Mouse (Mus musculus): ENCODE measurements around the gene Ddr2.

The Ddr2 gene

DNA sequence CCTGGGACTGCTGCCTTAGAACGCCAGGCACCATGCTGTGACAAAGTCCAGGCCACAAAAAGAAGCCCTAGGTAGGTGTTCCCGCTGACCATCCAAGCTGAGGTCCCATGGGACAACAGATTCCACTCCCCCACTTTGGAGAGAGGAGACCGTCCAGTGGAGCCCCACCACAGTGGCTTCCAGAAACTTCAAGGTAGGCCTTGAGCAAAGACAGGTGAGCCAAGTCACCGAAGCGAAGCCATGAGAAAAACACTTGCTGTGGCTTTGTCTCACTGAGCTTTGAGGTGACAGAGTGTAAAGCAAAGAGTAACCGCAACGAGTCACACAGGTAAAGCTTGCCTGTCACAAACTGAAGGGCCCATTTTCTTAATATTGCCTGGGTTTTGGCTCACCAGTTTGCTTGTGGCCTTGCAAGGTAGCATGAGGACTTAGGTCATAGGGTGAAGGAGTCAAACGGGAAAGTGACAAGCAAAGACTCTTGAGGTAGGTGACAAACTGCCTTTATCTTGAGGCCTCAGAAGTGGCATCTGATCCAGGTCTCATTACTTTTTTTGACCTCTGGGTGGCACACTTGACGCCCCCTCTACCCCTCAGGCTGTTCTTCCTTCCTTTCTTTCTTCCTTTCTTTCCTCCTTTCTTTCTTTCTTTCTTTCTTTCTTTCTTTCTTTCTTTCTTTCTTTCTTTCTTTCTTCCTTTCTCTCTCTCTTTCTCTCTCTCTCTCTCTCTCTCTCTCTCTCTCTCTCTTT, 65.7 kb downstream of the Ddr2 start:
- no peak overlapping the region for H3K4me3 ChIP-seq (replicated peaks; ENCODE audit: low read length)
- no peaks in the 10 kb centered on the region for H3K9me3 ChIP-seq (ENCODE audit: low read length)
- no peaks in the 10 kb centered on the region for H3K27me3 ChIP-seq (ENCODE audit: insufficient read depth, low read length)
- H3K36me3 ChIP-seq (ENCODE audit: insufficient read depth, low read length) = no peaks in the 10 kb centered on the region
- no peak for TF ChIP-seq POU5F1 (IDR thresholded peaks at IDR 0.05; ENCODE audit: borderline replicate concordance, low read length)
- no peak for TF ChIP-seq CTCF (conservative IDR thresholded peaks at IDR 0.05; ENCODE audit: low read length)
- no peak for TF ChIP-seq NANOG (IDR thresholded peaks at IDR 0.05; ENCODE audit: borderline replicate concordance, low read length)
- H3K4me1 ChIP-seq (replicated peaks; ENCODE audit: low read depth, low read length) = no peaks in the 10 kb centered on the region

DNA sequence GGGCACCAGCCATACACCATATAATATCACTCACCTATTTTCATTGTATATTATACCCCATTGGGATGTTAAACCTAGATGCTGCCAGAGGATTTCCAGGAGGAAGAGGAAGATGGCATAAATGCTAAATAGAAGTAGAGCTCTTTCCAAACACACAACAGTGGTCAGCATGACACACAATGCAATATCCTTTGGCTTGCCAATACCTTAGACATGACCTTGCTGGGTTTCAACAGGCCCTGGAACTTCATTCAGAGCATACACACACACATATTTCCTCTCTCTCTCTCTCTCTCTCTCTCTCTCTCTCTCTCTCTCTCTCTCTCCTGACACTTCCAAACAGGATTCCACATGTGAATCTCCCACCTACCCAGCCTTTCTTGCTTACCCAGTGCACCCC, 66.8 kb downstream of the Ddr2 start:
- H3K27me3 ChIP-seq (ENCODE audit: insufficient read depth, low read length) = no peaks in the 10 kb centered on the region
- no peaks in the 10 kb centered on the region for H3K4me1 ChIP-seq (replicated peaks; ENCODE audit: low read depth, low read length)
- no peaks in the 10 kb centered on the region for H3K36me3 ChIP-seq (ENCODE audit: insufficient read depth, low read length)
- no peak overlapping the region for H3K4me3 ChIP-seq (replicated peaks; ENCODE audit: low read length)
- H3K9me3 ChIP-seq (ENCODE audit: low read length) = no peaks in the 10 kb centered on the region
- TF ChIP-seq POU5F1 (IDR thresholded peaks at IDR 0.05; ENCODE audit: borderline replicate concordance, low read length) (no peak), CTCF (conservative IDR thresholded peaks at IDR 0.05; ENCODE audit: low read length) (no peak), NANOG (IDR thresholded peaks at IDR 0.05; ENCODE audit: borderline replicate concordance, low read length) (no peak)

DNA sequence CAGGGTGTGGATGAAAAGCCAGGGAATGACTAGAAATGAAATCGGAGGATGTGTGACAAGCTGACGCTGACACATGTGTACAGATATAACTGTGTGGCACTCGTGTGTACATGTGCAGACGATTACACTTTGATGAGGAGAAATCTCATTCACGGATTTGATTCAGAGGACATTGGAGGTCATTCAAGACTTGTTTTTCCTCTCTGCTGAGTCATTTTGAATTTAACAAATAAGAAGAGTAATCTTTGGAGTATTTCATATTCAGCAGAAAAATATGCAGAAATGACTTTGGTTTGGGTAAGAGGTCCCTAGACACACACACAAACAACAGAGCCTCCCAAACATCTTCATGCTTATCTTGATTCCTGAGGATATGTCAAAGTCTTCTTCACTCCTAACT, 67.6 kb downstream of the Ddr2 start:
- TF ChIP-seq CTCF (conservative IDR thresholded peaks at IDR 0.05; ENCODE audit: low read length) = no peak
- no peak for TF ChIP-seq NANOG (IDR thresholded peaks at IDR 0.05; ENCODE audit: borderline replicate concordance, low read length)
- Histone ChIP-seq H3K27me3 (ENCODE audit: insufficient read depth, low read length) (no peaks in the 10 kb centered on the region), H3K36me3 (ENCODE audit: insufficient read depth, low read length) (no peaks in the 10 kb centered on the region), H3K9me3 (ENCODE audit: low read length) (no peaks in the 10 kb centered on the region), H3K4me1 (replicated peaks; ENCODE audit: low read depth, low read length) (no peaks in the 10 kb centered on the region), H3K4me3 (replicated peaks; ENCODE audit: low read length) (no peak overlapping the region)

DNA sequence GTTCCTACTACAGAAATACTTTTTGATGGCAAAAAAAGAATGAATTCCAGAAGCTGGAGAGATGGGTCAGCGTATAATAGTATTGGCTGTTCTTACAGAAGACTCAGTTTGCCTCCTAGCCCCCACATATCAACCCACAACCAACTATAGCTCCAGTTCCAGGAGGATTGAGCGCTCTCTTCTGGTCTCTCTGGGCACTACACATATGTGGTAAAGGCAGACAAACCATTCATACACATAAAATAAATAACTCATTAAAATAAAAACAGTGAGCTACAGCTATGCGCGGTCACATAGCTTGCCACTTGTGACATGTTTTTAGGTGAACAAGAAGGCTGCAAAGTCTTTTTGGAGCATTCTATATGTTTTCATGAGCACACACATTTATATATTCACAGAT, 71.2 kb downstream of the Ddr2 start:
- no peaks in the 10 kb centered on the region for H3K36me3 ChIP-seq (ENCODE audit: insufficient read depth, low read length)
- H3K9me3 ChIP-seq (ENCODE audit: low read length) = no peaks in the 10 kb centered on the region
- H3K4me1 ChIP-seq (replicated peaks; ENCODE audit: low read depth, low read length) = no peaks in the 10 kb centered on the region
- H3K27me3 ChIP-seq (ENCODE audit: insufficient read depth, low read length) = no peaks in the 10 kb centered on the region
- no peak overlapping the region for H3K4me3 ChIP-seq (replicated peaks; ENCODE audit: low read length)
- TF ChIP-seq NANOG (IDR thresholded peaks at IDR 0.05; ENCODE audit: borderline replicate concordance, low read length) = no peak
- no peak for TF ChIP-seq POU5F1 (IDR thresholded peaks at IDR 0.05; ENCODE audit: borderline replicate concordance, low read length)
- no peak for TF ChIP-seq CTCF (conservative IDR thresholded peaks at IDR 0.05; ENCODE audit: low read length)

DNA sequence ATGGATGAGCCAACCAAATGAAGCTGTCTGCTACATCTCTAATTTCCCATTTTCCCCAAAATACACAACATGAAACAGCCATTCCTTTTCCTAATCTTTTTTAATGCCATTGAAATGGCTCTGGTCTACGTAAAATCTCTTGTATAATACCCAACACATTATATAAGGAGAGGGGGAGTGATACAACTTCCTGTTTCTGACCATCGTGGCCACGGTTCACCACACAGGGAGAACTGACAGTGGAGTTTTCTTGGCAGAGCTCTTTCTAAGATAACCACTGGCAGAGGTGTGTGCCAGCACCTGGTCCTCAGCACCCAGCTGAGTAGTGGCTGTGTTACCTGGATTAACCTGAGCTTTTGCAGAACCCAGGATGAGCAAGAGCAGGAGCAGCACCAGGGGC, 75.0 kb downstream of the Ddr2 start:
- H3K36me3 ChIP-seq (ENCODE audit: insufficient read depth, low read length) = no peaks in the 10 kb centered on the region
- H3K4me1 ChIP-seq (replicated peaks; ENCODE audit: low read depth, low read length) = no peaks in the 10 kb centered on the region
- H3K27me3 ChIP-seq (ENCODE audit: insufficient read depth, low read length) = no peaks in the 10 kb centered on the region
- H3K9me3 ChIP-seq (ENCODE audit: low read length) = no peaks in the 10 kb centered on the region
- TF ChIP-seq POU5F1 (IDR thresholded peaks at IDR 0.05; ENCODE audit: borderline replicate concordance, low read length) (no peak), CTCF (conservative IDR thresholded peaks at IDR 0.05; ENCODE audit: low read length) (no peak), NANOG (IDR thresholded peaks at IDR 0.05; ENCODE audit: borderline replicate concordance, low read length) (no peak)
- no peak overlapping the region for H3K4me3 ChIP-seq (replicated peaks; ENCODE audit: low read length)

DNA sequence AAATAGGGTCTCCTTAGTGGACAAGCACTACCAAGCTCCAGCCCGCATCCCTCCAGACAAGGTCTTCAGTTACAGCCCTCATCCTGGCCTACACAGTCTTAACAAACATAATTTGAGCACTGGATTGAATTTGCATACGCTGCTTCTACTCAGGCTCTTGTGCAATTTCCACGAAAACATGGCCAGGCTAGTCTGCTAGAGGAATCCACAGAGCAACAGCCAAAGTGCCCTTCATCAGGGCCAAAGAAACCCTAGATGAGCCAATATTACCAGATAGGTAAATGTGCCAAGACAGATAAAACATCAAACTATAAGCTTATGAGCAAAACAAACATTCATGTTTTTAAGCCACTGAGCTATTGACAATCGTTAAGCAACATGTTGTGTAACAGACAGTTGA, 75.6 kb downstream of the Ddr2 start:
- Histone ChIP-seq H3K4me1 (replicated peaks; ENCODE audit: low read depth, low read length) (no peaks in the 10 kb centered on the region), H3K9me3 (ENCODE audit: low read length) (no peaks in the 10 kb centered on the region), H3K4me3 (replicated peaks; ENCODE audit: low read length) (no peak overlapping the region), H3K36me3 (ENCODE audit: insufficient read depth, low read length) (no peaks in the 10 kb centered on the region), H3K27me3 (ENCODE audit: insufficient read depth, low read length) (no peaks in the 10 kb centered on the region)
- TF ChIP-seq CTCF (conservative IDR thresholded peaks at IDR 0.05; ENCODE audit: low read length) = no peak
- TF ChIP-seq NANOG (IDR thresholded peaks at IDR 0.05; ENCODE audit: borderline replicate concordance, low read length) = no peak
- TF ChIP-seq POU5F1 (IDR thresholded peaks at IDR 0.05; ENCODE audit: borderline replicate concordance, low read length) = no peak

DNA sequence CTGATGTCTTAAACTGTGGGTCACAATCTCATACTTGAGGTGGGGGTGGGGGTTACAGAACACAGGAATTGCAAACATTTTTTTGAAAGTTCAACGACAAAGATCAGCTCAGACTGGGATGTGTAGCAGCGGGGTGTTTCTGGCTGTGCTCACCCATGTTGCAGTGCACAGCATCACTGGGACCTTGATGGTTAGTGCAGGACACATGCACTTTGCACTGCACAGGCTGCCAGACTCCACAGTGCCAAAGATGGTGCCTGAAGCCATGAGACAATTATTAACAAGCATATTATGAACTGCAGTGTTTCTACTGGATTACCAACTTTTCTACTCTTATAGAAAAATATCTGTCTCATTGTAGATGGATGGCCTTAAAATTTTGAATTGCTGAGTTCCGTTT, 78.9 kb downstream of the Ddr2 start:
- TF ChIP-seq POU5F1 (IDR thresholded peaks at IDR 0.05; ENCODE audit: borderline replicate concordance, low read length) (no peak), NANOG (IDR thresholded peaks at IDR 0.05; ENCODE audit: borderline replicate concordance, low read length) (no peak)
- H3K9me3 ChIP-seq (ENCODE audit: low read length) = no peaks in the 10 kb centered on the region
- no peaks in the 10 kb centered on the region for H3K4me1 ChIP-seq (replicated peaks; ENCODE audit: low read depth, low read length)
- no peaks in the 10 kb centered on the region for H3K27me3 ChIP-seq (ENCODE audit: insufficient read depth, low read length)
- H3K36me3 ChIP-seq (ENCODE audit: insufficient read depth, low read length) = no peaks in the 10 kb centered on the region
- no peak overlapping the region for H3K4me3 ChIP-seq (replicated peaks; ENCODE audit: low read length)

DNA sequence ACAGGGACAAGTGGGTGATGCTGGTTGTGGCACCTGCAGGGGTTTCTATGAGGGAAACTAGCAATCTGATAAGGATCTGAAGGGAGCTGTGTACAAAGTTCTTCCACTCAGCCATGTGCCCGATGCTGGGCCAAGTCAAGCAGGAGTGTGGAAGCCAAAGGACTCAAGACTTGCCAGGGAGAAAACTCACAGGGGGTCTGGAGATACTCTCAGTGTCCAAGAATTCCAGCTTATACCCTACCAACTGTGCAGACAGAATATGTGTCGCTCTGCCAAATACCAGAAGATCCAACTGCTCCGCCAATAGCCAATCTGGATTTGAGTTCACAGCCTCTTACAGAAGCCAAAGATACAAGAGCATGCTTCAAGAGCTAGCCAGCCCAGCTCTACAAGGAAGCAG, 95.8 kb downstream of the Ddr2 start:
- no peak overlapping the region for H3K4me3 ChIP-seq (replicated peaks; ENCODE audit: low read length)
- H3K9me3 ChIP-seq (ENCODE audit: low read length) = peaks cover 54% of the 10 kb centered on the region
- no peaks in the 10 kb centered on the region for H3K27me3 ChIP-seq (ENCODE audit: insufficient read depth, low read length)
- H3K36me3 ChIP-seq (ENCODE audit: insufficient read depth, low read length) = no peaks in the 10 kb centered on the region
- no peaks in the 10 kb centered on the region for H3K4me1 ChIP-seq (replicated peaks; ENCODE audit: low read depth, low read length)
- TF ChIP-seq NANOG (IDR thresholded peaks at IDR 0.05; ENCODE audit: borderline replicate concordance, low read length) = no peak
- TF ChIP-seq CTCF (conservative IDR thresholded peaks at IDR 0.05; ENCODE audit: low read length) = no peak
- TF ChIP-seq POU5F1 (IDR thresholded peaks at IDR 0.05; ENCODE audit: borderline replicate concordance, low read length) = no peak
